Mouse (Mus musculus) CH12.LX (cell line): Measurements from ENCODE around the gene Sgpp2. TPM values are rescaled to one million over a fixed set of nuclear protein-coding genes. Genes with fewer than 3 reads are reported as not detected.

Source experiments
- DNase-seq: peaks from one replicate; pipeline ENCODE4 v3.0.0-alpha.2; 2013; ENCODE audit errors: extremely low read depth
- H3K27ac ChIP-seq: 2 replicates; pipeline ENCODE4 v1.5.1; 2012; ENCODE audit warnings: low read depth, mild to moderate bottlenecking, control low read depth, moderate library complexity; ENCODE audit not compliant: insufficient read depth
- H3K27me3 ChIP-seq: replicated peaks from 2 replicates; pipeline ENCODE3; 2012; ENCODE audit warnings: inconsistent platforms
- H3K36me3 ChIP-seq, 2 experiments: replicated peaks in 1 of 2; 2 replicates each; pipeline versions ENCODE3 to v1.6.1; 2012; ENCODE audit warnings: inconsistent platforms in 1 of 2, low read length in 1 of 2, mild to moderate bottlenecking in 1 of 2, mixed read lengths in 1 of 2, moderate library complexity in 1 of 2; ENCODE audit not compliant: control insufficient read depth in 1 of 2, insufficient read depth in 1 of 2
- H3K4me1 ChIP-seq, 2 experiments: 2 replicates each; pipeline ENCODE4 v1.6.1; 2012; ENCODE audit warnings: inconsistent platforms in 1 of 2, moderate library complexity in 1 of 2; ENCODE audit not compliant: insufficient read depth in 2 of 2, control insufficient read depth in 1 of 2
- H3K4me2 ChIP-seq: 2 replicates; pipeline ENCODE4 v1.6.1; 2012; ENCODE audit warnings: low read depth, mild to moderate bottlenecking, control low read depth; ENCODE audit not compliant: poor library complexity, insufficient read depth, severe bottlenecking
- H3K4me3 ChIP-seq, 3 experiments: fragments of 150-350 bp in 1 of 3; sonication (generic) in 1 of 3; replicated peaks in 1 of 3; 2 replicates each; pipeline versions ENCODE3 to v1.5.1; 2011 to 2012; ENCODE audit warnings: low read depth in 2 of 3, low read length in 2 of 3, mild to moderate bottlenecking in 2 of 3, moderate library complexity in 2 of 3, control low read depth in 1 of 3, improper control_type of control experiment in 1 of 3, inconsistent platforms in 1 of 3, mixed read lengths in 1 of 3; ENCODE audit not compliant: poor library complexity in 1 of 3
- H3K79me2 ChIP-seq: replicated peaks from 2 replicates; pipeline ENCODE4 v1.6.1; 2012; ENCODE audit warnings: mild to moderate bottlenecking, moderate library complexity; ENCODE audit not compliant: control insufficient read depth, poor library complexity, insufficient read depth, severe bottlenecking; ENCODE audit errors: extremely low read depth
- H3K9ac ChIP-seq: 2 replicates; pipeline ENCODE4 v1.6.1; 2012; ENCODE audit warnings: low read depth, mild to moderate bottlenecking, control low read depth, moderate library complexity; ENCODE audit not compliant: insufficient read depth
- H3K9me3 ChIP-seq: replicated peaks from 2 replicates; pipeline ENCODE3; 2012; ENCODE audit warnings: low read length, inconsistent platforms, mixed read lengths
- BHLHE40 ChIP-seq: IDR thresholded peaks from 2 replicates; pipeline ENCODE4 v1.6.1; 2011; ENCODE audit warnings: mild to moderate bottlenecking, low read depth, low read length, improper control_type of control experiment
- CTCF ChIP-seq, 2 experiments: IDR thresholded peaks in 1 of 2; conservative IDR thresholded peaks in 1 of 2; 2 replicates each; pipeline ENCODE4 v1.5.1; 2011 to 2012; ENCODE audit warnings: low read depth in 2 of 2, low read length in 2 of 2, improper control_type of control experiment in 1 of 2, inconsistent platforms in 1 of 2, mild to moderate bottlenecking in 1 of 2, moderate library complexity in 1 of 2
- E2F4 ChIP-seq: IDR thresholded peaks from 2 replicates; pipeline ENCODE4 v1.6.1; 2011; ENCODE audit warnings: low read depth, low read length, improper control_type of control experiment; ENCODE audit not compliant: insufficient replicate concordance
- EP300 ChIP-seq: IDR thresholded peaks from 2 replicates; pipeline ENCODE4 v1.6.1; 2011; ENCODE audit warnings: low read length, improper control_type of control experiment
- GABPA ChIP-seq: IDR thresholded peaks from 2 replicates; pipeline ENCODE4 v1.6.1; 2012; ENCODE audit warnings: low read depth, low read length, improper control_type of control experiment, inconsistent platforms; ENCODE audit not compliant: insufficient replicate concordance
- HCFC1 ChIP-seq: IDR thresholded peaks from 2 replicates; pipeline ENCODE4 v1.6.1; 2012; ENCODE audit warnings: low read depth, mild to moderate bottlenecking, inconsistent platforms, low read length, improper control_type of control experiment
- JUN ChIP-seq: IDR thresholded peaks from 2 replicates; pipeline ENCODE4 v1.6.1; 2011; ENCODE audit warnings: low read depth, mild to moderate bottlenecking, low read length, improper control_type of control experiment, moderate library complexity; ENCODE audit not compliant: insufficient read depth
- JUND ChIP-seq: conservative IDR thresholded peaks from 2 replicates; pipeline ENCODE4 v1.6.1; 2011; ENCODE audit warnings: low read depth, low read length, improper control_type of control experiment
- MAFK ChIP-seq: IDR thresholded peaks from 2 replicates; pipeline ENCODE4 v1.6.1; 2011; ENCODE audit warnings: low read length, improper control_type of control experiment; ENCODE audit not compliant: insufficient replicate concordance
- MAX ChIP-seq: IDR thresholded peaks from 2 replicates; pipeline ENCODE4 v1.6.1; 2011; ENCODE audit warnings: low read length, improper control_type of control experiment
- MEF2A ChIP-seq: IDR thresholded peaks from 2 replicates; pipeline ENCODE4 v1.6.1; 2014; ENCODE audit warnings: low read depth, mild to moderate bottlenecking, inconsistent platforms, low read length, improper control_type of control experiment, borderline replicate concordance
- MXI1 ChIP-seq: IDR thresholded peaks from 2 replicates; pipeline ENCODE4 v1.6.1; 2011; ENCODE audit warnings: mild to moderate bottlenecking, low read depth, low read length, improper control_type of control experiment
- MYC ChIP-seq: IDR thresholded peaks from 2 replicates; pipeline ENCODE4 v1.6.1; 2011; ENCODE audit warnings: low read depth, mild to moderate bottlenecking, improper control_type of control experiment, low read length
- NELFE ChIP-seq: IDR thresholded peaks from 2 replicates; pipeline ENCODE4 v1.6.1; 2011; ENCODE audit warnings: low read depth, low read length, improper control_type of control experiment
- NRF1 ChIP-seq: IDR thresholded peaks from 2 replicates; pipeline ENCODE4 v1.6.1; 2014; ENCODE audit warnings: low read depth, mild to moderate bottlenecking, inconsistent platforms, low read length, improper control_type of control experiment, moderate library complexity
- POLR2A ChIP-seq: IDR thresholded peaks from 2 replicates; pipeline ENCODE4 v1.6.1; 2011; ENCODE audit warnings: low read depth, mild to moderate bottlenecking, improper control_type of control experiment, low read length
- POLR2AphosphoS2 ChIP-seq: IDR thresholded peaks from 2 replicates; pipeline ENCODE4 v1.6.1; 2011; ENCODE audit warnings: low read depth, low read length, improper control_type of control experiment
- RCOR1 ChIP-seq: conservative IDR thresholded peaks from 2 replicates; pipeline ENCODE4 v1.6.1; 2012; ENCODE audit warnings: low read depth, mild to moderate bottlenecking, inconsistent platforms, low read length, improper control_type of control experiment
- SIN3A ChIP-seq: IDR thresholded peaks from 2 replicates; pipeline ENCODE4 v1.6.1; 2012; ENCODE audit warnings: low read length, improper control_type of control experiment, inconsistent platforms
- SMC3 ChIP-seq: IDR thresholded peaks from 2 replicates; pipeline ENCODE4 v1.6.1; 2011; ENCODE audit warnings: low read depth, low read length, improper control_type of control experiment
- TCF12 ChIP-seq: IDR thresholded peaks from 2 replicates; pipeline ENCODE4 v1.6.1; 2014; ENCODE audit warnings: low read depth, mild to moderate bottlenecking, inconsistent platforms, low read length, improper control_type of control experiment
- USF1 ChIP-seq: IDR thresholded peaks from 2 replicates; pipeline ENCODE4 v1.6.1; 2014; ENCODE audit warnings: low read depth, mild to moderate bottlenecking, inconsistent platforms, low read length, improper control_type of control experiment
- ZKSCAN1 ChIP-seq: IDR thresholded peaks from 2 replicates; pipeline ENCODE4 v1.6.1; 2012; ENCODE audit warnings: low read depth, inconsistent platforms, low read length, improper control_type of control experiment, borderline replicate concordance
- ZMIZ1 ChIP-seq: IDR thresholded peaks from 2 replicates; pipeline ENCODE4 v1.6.1; 2012; ENCODE audit warnings: low read depth, mild to moderate bottlenecking, inconsistent platforms, low read length, improper control_type of control experiment
- dilution Hi-C: fragments of 300-500 bp; cut with MboI; formaldehyde crosslinking; loops from 2 replicates; pipeline ENCODE4 v1.14.3; 2020; ENCODE audit warnings: low sequenced_read_pairs; ENCODE audit not compliant: extremely low pct_unique_long_range_greater_than_20kb, extremely low pct_ligation_motif_present
- in situ Hi-C: fragments of 300-500 bp; cut with MboI; formaldehyde crosslinking; loops from 3 replicates; pipeline ENCODE4 v1.14.3; 2019; ENCODE audit warnings: low sequenced_read_pairs, low pct_ligation_motif_present, low pct_unique_long_range_greater_than_20kb, mixed read lengths
- polyA plus RNA-seq: library from polyadenylated mRNA; unstranded; fragments of >175 nt; gene quantifications from 2 replicates; pipeline ENCODE4 v1.2.1, GENCODE M21; 2012; ENCODE audit warnings: low read depth; ENCODE audit not compliant: insufficient read length
- total RNA-seq, 2 experiments: library from RNA; depleted of rRNA; stranded (reverse); fragments of 300-350 nt in 1 of 2; fragments of >200 nt in 1 of 2; gene quantifications; 2 replicates each; pipeline ENCODE4 v1.2.3; 2012 to 2014

The Sgpp2 gene
- total and polyA plus RNA-seq, 3 experiments: 0.16 to 0.87 (median 0.59) TPM

DNA sequence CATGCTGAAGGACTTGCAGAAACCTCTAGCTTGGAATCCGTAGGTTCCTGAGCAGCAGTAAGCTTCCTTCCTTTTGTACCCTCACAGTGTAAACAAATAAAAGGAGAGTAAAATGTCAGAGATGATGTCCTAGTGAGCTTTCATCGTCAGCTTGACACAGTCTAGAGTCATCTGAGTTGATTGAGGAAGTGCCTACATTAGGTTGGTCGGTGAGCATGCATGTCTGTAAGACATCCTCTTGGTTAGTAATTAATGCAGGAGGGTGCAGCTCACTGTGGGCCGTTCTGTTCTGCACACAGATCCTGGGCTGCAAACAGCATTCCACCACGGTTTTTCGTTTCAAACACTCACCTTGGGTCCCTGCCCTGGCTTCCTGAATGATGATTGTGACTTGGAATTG is 60.0 kb downstream of the Sgpp2 start:
- TF ChIP-seq JUN (no peak), ZMIZ1 (no peak), BHLHE40 (no peak), HCFC1 (no peak), MYC (no peak), RCOR1 (no peak), TCF12 (no peak), JUND (no peak), MAX (no peak), NRF1 (no peak), MEF2A (no peak), E2F4 (no peak), USF1 (no peak), NELFE (no peak), POLR2AphosphoS2 (no peak), SMC3 (no peak), ZKSCAN1 (no peak), EP300 (no peak), POLR2A (no peak)
- no peak for DNase-seq
- Histone ChIP-seq H3K36me3 (no peaks in the 10 kb centered on the region), H3K9ac (no peak overlapping the region), H3K4me2 (no peak overlapping the region), H3K27me3 (no peaks in the 10 kb centered on the region), H3K4me3 (no peak overlapping the region), H3K4me1 (peaks cover 27 to 71% of the 10 kb centered on the region in 2 experiments; a peak in 3 of 4 replicates), H3K79me2 (no peaks in the 10 kb centered on the region), H3K27ac (no peak overlapping the region), H3K9me3 (no peaks in the 10 kb centered on the region)
- dilution Hi-C loops: no loop called here
- in situ Hi-C loops: no loop called here

DNA sequence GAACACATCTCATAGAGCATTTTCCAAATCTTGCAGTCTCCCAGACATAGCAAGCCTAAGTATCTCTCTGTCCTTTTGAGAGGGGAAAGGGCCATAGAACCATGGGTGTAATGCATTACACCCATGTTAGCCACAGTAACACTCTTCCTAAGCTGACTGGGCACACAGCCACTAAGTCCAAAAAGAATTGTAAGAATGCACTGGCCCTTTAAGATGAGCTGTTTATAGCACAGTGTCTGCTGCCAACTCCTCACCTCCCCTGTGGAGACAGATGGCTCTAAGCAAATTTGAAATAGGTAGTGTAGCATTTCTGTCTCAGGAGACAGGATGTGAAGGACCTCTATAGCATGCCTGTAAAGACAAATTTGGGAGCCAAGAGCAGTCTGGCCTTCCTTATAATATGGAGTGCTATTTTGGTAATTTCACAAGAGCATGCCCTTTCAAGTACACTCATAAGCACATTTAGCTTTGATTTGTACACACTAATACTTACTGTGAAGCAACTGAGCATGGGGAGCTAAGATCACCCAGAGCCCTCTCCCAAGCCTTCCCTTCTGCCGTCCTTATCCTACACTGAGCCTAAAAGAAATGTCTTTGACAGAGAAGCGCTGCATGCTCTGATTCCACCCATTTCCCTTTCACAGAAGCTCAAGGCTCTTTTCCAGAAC is 61.6 kb downstream of the Sgpp2 start:
- Histone ChIP-seq H3K4me2 (no peak overlapping the region), H3K4me1 (peaks cover 20 to 55% of the 10 kb centered on the region in 2 experiments; a peak in 3 of 4 replicates), H3K9me3 (no peaks in the 10 kb centered on the region), H3K27me3 (no peaks in the 10 kb centered on the region)
- no peak for DNase-seq
- in situ Hi-C loops (no loop called here), dilution Hi-C loops (no loop called here)
- TF ChIP-seq POLR2AphosphoS2 (no peak), CTCF (conservative IDR thresholded peaks at IDR 0.05 in 1 of 2, IDR thresholded peaks at IDR 0.05 in 1 of 2; ENCODE audit: low read depth in 2 of 2, low read length in 2 of 2) (no peak), SIN3A (no peak), ZKSCAN1 (no peak), RCOR1 (no peak), POLR2A (no peak), TCF12 (no peak), MAX (no peak), MAFK (no peak), GABPA (no peak), MXI1 (no peak)
- TF ChIP-seq, all 38 proteins: peak for 0
- Histone ChIP-seq H3K36me3 (no peaks in the 10 kb centered on the region), H3K4me3 (no peak overlapping the region), H3K9ac (no peak overlapping the region), H3K27ac (no peak overlapping the region), H3K79me2 (no peaks in the 10 kb centered on the region)
